Mouse (Mus musculus) v-Abl transformed pro-B cells (cell line): ENCODE results near the gene Atp13a2.

Source experiments
- in situ Hi-C, 2 experiments: fragments of 400-800 bp; cut with MboI; formaldehyde crosslinking; loops; one replicate each; pipeline ENCODE4 v1.15.1; 2025; ENCODE audit not compliant: unreplicated experiment in 2 of 2

The Atp13a2 gene

GRCm38 (mm10) chr4:141021614-141021929, 34.9 kb downstream of the Atp13a2 start:
- in situ Hi-C loops: loop anchor here (5.0 kb wide), 1 partner anchor 54 kb away; no protein-coding TSS in a partner anchor

GRCm38 (mm10) chr4:141024052-141024451, 37.4 kb downstream of the Atp13a2 start:
- in situ Hi-C loops: loop anchor here (5.0 kb wide), 1 partner anchor 57 kb away; no protein-coding TSS in a partner anchor

- in situ Hi-C loops: loop anchor here (5.0 kb wide), 1 partner anchor 58 kb away; no protein-coding TSS in a partner anchor
These were observed 38.3 kb downstream of the Atp13a2 start for GRCm38 (mm10) chr4:141024992-141025391.

- in situ Hi-C loops: loop anchor here (5.0 to 10.0 kb wide), 4 partner anchors 123 to 246 kb away; partner anchors contain the start of gene Padi2 (in 2 of the 2)
These were observed 44.0 kb downstream of the Atp13a2 start for GRCm38 (mm10) chr4:141030541-141031206.

GRCm38 (mm10) chr4:141031733-141032132, 45.1 kb downstream of the Atp13a2 start:
- in situ Hi-C loops: loop anchor here (5.0 to 10.0 kb wide), 4 partner anchors 124 to 247 kb away; partner anchors contain the start of gene Padi2 (in 2 of the 2)

- in situ Hi-C loops: loop anchor here (5.0 to 10.0 kb wide), 4 partner anchors 127 to 249 kb away; partner anchors contain the start of gene Padi2 (in 2 of the 2)
These were observed 47.2 kb downstream of the Atp13a2 start for GRCm38 (mm10) chr4:141033606-141034549.

- in situ Hi-C loops: no loop called here
These were observed 54.4 kb downstream of the Atp13a2 start for GRCm38 (mm10) chr4:141041117-141041516.

GRCm38 (mm10) chr4:141044816-141045215, 58.1 kb downstream of the Atp13a2 start:
- in situ Hi-C loops: no loop called here

GRCm38 (mm10) chr4:141048810-141049475, 62.3 kb downstream of the Atp13a2 start:
- in situ Hi-C loops: no loop called here

- in situ Hi-C loops: no loop called here
These were observed 62.8 kb downstream of the Atp13a2 start for GRCm38 (mm10) chr4:141049476-141049835.

GRCm38 (mm10) chr4:141052442-141052841, 65.8 kb downstream of the Atp13a2 start:
- in situ Hi-C loops: loop anchor here in 1 of 2 experiments (25.0 kb wide), 1 partner anchor 1190 kb away; no protein-coding TSS in a partner anchor

GRCm38 (mm10) chr4:141053138-141053537, 66.5 kb downstream of the Atp13a2 start:
- in situ Hi-C loops: loop anchor here in 1 of 2 experiments (25.0 kb wide), 1 partner anchor 1191 kb away; no protein-coding TSS in a partner anchor

- in situ Hi-C loops: loop anchor here in 1 of 2 experiments (25.0 kb wide), 1 partner anchor 1191 kb away; no protein-coding TSS in a partner anchor
These were observed 67.0 kb downstream of the Atp13a2 start for GRCm38 (mm10) chr4:141053568-141054161.
